Mouse (Mus musculus) mouse trophoblast stem cell (cell line): ENCODE measurements around the gene Rnaseh2a.

ENCODE experiments used
- in situ Hi-C, 2 experiments: fragments of 300-500 bp; cut with MseI, MboI; formaldehyde crosslinking; loops; 2 replicates in 1 of 2; 3 replicates in 1 of 2; pipeline ENCODE4 v1.15.1; 2025

The Rnaseh2a gene

DNA sequence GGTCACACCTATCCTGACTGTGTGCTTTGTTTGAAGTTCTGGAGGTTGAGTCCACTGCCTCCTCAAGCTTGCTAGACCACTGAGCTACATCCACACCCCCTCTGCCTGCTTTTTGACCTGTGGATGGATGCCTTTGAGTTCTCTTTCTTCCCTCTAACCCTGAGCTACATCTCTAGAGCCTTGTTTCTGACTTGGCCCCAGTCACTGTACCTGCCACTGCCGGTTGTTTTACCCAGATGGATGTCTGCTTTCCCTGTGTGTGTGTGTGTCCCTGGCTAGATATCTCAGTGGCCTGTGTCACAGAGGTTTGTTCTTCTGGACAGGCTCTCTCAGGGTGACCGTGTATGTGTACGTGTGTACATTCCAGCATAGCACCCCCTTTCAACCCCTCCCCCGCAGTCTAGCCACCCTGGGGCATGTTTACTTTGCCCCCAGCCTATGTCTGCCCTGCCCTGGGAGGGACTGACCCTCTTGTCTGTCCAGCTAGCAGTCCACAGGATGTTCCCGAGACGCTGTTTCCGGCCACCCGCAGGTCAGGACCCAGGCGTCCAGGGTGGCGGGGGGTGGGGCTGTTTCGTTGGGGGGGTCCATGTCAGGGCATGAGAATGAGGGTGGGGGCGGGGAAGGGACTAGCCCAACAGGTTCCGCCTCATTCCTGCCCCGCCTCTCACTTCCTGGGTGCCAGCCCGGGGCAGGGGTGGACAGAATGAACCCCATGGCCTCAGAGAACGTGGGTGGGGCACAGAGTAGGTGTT, 14.9 kb upstream of the Rnaseh2a start:
- in situ Hi-C loops: no loop called here

DNA sequence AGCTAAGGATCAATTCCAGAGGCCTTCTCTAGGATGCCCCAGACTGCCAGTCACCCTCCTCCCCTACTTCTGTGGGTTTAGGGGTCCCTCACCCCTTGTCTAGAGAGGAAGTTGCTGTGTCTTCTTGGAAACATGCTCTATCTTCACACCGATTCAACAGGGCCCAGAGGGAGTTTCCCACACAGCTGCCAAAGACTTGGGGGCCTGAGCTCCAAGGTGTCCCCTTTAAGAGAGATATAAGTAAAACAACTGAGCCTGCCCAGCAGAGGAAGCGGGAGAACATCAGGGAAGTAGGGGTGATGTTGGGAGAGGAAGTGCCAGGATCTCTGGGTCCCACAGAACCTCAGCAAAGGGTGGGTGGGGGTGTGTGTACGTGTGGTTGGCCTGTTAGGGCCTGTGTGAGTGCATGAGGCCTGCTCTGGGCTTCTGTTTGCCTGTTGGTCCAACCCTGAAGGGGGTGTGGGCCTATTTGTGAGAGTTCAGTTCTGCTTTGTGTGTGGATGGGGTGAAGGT, 13.0 kb upstream of the Rnaseh2a start:
- in situ Hi-C loops: no loop called here

DNA sequence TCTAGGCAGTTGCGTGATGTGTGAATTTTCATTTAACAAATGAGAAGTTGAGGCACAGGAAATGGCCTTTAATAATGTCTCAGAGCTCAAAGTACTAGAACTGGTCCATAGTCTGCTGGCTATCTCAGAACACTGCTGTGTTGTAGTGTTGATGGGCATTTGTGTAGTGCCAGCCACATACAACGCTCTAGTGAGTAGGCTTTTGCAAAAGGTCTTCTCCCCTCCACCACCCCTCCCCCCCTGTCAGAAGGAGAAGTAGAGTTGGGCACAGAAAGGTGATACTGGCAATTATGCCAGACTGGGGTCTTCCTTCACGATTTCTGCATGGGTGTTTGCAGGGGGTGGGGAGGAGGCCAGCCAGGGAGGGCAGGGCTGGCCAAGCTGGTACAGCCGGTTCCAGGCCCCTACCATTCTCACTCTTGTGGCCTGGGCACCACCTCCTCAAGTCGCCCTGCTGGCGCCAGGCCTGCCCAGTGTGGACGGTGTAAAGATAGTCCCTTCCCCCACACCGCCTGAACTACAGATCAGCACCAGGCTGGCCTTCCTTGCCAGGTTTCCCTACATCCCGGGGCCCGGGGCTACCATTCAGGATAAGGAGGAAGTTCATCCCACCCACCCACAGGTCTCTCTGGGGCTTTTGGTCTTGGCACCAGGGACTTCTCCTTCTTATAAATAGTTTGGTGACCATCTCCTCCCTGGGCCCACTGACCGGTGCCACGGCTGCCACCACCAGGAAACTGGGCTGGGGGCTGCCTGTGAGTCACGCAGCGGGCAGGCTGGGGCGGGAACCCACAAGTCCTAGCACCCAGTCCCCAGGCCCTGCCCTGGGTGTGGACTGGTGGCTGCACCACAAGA, 12.3 kb upstream of the Rnaseh2a start:
- in situ Hi-C loops: no loop called here

DNA sequence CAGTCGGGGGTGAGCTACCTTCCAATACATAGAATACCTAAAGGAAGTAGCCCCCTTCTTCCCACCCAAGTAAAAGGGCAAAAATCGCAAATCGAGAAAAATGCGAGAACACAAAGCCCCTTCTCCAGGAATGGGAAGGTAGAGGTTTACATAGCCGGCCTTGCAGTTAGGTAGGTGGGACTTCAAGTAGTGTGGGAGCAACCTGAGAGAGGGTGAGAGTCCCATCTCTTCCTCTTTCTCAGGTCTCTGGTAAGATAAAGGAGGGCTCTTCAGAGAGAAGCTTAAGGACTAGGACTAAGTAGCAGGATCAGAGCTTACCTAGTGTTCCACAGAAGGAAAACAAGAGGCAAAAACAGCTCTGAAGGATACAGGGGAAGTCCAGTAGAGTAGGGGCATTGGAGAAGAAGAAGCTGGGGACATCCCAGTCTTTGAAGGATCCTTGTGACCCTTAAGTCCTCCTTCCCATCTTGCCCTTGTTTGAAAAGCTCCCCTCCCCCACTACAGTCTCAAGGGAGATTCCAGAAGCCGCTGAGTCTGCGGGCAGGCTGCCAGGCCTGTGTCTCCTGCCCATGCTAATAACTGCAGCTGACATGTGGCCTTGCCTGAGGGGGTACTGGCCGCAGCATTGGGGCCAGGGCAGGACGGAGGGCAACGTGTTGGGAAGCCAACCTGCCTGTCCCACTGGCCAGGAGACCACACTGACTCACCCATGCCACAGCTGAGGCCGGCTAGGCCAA, 11.2 kb upstream of the Rnaseh2a start:
- in situ Hi-C loops: no loop called here

DNA sequence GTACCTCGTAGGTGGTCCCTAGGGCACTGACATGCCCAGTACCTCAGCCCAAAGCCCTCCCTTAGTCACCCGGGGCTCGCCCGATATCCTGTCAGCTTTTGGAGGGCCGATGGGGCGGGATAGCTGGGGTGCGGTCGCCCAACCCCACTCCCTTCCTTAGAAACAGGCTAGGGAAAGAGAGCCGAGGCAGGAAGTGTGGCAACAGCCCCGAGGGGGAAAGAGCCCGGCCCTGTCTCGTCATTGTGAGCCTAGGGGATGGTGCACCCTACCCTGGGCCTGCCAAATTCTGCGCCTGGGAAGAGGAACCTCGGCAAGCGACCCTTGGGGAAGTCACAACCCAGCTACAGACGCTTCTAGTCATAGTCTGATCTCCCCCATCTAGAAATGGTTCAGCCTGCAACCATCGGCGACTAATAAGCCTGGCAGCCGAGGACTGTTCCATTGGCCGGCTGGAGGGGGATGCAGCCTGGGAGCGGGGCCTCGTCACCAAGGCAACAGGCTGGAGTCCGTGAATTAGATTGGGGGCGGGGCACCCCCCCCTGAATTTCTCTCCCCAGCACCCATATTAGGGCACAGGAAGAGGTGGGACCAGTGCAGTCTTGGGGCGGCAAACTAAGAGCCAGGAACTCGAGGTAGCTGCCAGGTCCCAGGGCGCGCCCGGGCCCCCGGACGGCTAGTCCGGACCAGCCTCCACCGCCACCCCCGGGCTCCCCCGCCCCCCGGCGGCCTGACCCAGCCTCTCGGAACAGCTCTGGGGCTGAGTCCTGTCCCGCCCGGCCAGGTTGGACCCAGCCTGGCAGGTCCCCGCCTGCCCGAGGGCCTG, 10.2 kb upstream of the Rnaseh2a start:
- in situ Hi-C loops: no loop called here

DNA sequence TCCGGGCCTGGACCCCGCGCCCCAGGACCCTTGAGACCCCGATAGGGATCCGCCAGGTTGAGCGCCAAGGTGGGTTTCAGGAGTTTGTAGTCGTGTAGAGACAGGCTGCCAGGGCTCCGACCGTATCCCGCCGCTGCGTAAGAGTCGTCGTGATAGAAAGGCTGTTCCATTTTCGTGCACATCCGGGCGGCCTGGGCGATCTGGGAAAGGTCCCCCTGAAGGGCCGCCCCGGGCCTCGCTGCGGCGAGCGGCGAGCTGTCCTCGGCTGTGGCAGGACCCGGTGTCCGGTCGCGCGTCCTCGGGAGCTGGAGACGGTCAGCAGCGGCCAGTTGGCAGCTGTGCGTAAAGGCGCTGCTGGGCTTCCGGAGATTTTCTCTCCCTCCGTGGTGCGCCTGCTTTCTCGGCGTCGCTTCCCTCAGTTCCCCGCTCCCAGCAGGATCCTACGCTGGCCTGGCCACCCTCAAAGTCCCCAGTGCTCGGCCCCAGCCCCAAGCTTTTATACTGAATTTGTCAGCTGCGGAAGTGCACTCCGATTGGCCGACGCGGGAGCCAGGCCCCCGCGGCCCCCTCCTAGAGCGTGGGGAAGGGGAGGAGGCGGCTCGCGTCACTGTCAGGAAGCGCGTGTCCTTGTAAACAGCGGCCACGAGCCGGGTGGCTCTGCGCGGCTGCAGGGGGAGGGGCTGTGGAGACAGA, 8.8 kb upstream of the Rnaseh2a start, which contains the start of gene Junb:
Gene Junb, minus strand, starts transcription at position 471 of the 693 bp plus-strand sequence.
- in situ Hi-C loops: no loop called here

DNA sequence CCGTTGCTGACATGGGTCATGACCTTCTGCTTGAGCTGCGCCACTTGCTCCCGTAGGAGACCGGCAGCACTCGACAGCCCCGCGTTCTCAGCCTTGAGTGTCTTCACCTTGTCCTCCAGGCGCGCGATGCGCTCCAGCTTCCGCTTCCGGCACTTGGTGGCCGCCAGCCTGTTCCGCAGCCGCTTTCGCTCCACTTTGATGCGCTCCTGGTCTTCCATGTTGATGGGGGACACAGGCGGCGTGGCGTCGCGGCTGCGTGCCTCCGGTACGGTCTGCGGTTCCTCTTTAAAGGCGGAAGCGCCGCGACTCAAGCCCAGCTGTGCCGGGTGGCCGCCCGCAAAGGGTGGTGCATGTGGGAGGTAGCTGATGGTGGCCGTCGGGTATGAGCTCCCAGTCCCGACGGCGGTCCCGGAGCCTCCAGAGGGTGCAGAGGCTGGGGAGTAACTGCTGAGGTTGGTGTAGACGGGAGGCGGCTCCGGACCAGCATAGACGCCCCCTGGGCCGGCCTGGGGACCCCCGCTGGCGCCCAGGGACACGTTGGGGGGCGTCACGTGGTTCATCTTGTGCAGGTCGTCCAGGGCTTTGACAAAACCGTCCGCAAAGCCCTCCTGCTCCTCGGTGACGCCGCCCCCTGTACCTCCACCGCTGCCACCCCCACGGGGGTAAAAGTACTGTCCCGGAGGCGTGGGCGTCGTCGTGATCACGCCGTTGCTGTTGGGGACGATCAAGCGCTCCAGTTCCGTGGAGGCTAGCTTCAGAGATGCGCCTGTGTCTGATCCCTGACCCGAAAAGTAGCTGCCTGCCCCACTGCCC, 8.1 kb upstream of the Rnaseh2a start:
- in situ Hi-C loops: no loop called here

DNA sequence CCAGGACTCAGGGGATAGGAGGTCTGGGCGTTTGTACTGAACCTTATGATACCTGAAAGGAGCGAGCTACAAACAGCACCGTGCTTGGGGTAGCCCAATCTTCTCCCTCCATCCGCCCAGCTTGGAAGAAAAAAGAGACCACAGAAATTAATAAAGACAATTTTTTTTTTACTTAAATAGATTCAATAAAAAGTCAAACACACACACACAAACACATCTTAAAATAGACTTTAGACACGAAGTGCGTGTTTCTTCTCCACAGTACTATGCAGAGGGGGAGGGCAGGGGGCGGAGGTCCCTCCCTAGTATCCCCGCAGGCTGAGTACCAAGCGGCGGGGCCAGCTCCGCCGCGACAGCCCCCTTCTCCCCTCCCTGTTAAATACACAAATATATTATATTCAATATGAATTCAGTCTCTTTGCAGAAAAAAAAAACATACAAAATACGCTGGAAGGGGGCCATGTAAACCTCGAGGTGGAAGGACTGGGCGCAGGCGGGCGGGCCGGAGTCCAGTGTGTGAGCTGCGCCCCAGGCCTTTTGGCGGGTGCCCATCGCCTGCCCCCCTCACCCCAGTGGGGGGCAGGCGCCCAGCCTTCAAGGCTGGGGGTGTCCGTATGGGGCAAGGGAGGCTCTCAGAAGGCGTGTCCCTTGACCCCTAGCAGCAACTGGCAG, 7.3 kb upstream of the Rnaseh2a start:
- in situ Hi-C loops: no loop called here

DNA sequence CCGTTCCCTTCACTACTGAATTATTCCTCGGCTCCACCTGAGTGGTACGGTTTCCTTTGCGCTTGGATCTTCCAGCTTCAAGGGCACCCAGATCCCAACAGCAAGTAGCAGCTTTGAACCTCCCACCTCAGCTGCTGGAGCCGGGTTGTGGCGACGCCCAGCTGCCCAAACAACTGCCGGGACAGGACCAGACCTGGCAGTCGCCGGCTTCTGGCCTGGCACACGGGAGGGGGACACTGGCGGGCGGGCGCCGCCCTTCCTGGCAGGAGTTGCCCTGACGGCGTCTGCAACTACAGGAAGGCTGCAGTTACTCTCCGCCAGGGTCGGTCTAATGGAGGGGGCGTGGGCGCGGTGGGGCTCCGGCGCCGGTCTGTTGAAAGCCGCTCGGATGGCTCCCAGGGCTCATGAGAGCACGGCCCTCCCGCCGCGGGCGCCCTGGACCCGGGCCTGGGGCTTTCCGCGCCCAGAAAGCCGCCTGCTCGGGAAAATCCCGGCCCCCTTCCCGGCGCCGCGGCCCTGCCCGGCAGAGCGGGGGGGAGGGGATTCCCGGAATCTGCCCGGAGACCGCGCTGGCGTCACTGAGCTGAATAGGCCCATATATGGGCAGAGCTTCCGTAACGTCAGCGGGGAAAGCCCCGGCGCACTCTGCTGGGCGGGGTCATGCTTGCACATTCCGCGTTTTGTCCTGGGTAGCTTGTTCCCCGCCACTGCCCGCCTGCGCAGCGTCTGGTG, 6.6 kb upstream of the Rnaseh2a start:
- in situ Hi-C loops: no loop called here

DNA sequence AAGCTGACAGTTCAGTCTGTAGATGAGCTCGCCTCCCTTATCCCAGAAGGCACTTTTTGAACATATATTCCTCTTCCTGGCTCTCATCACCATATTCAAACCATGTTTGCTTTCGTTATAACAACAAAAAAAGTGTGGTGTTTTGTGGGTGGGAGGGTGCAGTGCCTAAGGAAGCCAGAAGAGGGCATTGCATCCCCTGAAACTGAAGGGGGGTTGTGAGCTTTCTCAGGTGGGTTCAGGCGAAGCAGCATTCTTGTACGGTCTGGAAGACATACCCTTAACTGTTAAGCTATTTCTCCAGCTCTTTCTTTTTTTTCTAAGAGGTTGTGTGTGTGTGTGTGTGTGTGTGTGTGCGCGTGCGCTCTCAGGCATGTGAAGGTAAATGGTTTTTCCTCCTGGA, 5.9 kb upstream of the Rnaseh2a start:
- in situ Hi-C loops: no loop called here

DNA sequence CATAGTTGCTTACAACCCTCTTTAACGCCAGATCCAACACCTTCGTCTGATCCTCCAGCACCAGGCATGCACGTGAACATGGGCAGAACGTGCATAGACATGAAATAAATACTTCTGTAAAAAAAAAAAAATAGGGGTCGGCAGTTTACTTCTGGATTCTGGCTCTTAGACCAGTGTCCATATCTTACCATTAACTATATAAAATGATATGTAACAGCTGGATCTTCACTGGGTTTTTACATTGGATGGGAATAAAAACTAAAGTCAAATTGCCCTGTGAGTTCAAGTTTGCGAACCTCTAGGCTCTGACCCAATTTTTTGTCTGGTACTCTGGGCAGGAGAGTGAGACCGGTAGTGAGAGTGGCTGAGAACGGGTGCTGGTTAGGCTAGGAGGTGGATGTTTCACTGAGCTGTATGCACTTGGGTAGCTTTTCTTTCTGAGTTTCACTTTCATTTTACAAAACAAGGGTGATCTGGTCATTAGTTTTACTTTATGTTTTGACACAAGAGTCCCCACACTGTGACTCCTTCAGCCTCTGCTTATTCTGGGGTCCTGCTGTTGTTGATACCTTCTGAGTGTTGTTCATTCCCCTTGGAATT, 5.1 kb upstream of the Rnaseh2a start:
- in situ Hi-C loops: no loop called here

DNA sequence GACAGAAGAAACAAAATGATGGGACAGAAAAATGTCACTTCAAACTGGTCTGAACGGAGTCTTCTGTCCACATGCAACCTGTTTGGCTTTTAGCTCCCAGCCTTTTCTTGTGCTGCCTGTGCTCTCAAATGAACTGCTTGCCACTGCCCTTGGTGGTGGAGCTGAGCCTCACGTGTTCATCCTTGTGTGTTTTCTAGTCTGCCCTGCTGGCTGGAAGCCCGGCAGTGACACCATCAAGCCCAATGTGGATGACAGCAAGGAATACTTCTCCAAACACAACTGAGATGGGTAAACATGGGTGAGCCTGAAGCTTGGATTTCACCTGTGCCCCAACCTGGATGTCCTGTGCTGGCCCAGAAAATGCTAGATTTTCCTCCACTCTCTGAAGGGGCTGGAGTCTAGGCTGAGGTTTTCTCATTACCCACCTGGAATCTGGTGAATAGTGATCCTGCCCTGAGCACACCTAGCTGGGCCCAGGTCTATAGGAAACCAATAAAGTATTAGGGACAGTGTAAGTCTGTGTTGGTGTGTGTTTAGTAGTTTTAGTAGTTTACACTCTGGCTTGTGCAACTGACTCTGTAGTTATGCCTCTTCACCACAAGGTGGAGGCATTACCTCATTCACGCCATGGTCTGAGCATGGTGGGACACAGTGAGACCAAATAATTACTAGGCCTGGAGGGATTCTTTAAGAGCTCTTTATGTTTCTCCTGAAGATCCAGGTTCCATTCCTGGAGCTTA, 4.4 kb upstream of the Rnaseh2a start:
- in situ Hi-C loops: no loop called here

DNA sequence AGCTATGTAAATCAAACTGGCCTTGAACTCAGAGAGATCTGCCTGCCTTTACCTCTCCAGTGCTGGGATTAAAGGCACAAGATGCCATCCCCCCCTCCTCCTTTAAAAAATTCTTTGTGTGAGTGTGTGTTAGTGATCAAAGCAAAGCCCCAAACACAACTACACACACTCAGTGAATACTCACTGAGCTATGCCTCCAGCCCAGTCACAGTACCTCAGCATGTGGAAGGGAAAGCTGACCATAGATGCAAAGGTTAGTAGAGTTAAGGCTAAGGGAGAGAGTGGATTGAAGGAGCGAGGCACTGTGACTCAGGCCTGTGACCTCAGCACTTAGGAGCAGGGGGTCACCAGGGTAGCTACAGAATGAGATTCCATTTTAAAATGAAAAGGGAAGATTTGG, 3.5 kb upstream of the Rnaseh2a start:
- in situ Hi-C loops: no loop called here

DNA sequence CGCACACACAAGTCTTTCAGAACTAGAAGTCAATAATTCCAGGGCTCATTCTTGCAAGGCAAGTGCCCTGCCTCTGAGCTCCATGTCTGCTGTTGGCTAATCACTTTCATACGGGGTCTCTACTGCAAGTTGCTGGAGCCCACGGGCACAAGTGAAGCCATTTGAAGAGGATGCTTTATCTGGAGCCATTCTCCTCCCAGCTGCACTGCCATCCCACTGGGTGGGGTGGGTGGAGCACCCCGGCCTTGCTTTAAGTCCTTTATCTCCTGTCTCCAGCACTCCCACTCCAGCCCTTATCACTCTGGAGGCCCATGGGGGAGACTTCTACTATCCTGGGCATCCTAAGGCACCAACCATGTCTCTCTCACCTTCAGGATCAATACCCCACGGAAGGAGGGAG, 1.3 kb upstream of the Rnaseh2a start:
- in situ Hi-C loops: no loop called here

DNA sequence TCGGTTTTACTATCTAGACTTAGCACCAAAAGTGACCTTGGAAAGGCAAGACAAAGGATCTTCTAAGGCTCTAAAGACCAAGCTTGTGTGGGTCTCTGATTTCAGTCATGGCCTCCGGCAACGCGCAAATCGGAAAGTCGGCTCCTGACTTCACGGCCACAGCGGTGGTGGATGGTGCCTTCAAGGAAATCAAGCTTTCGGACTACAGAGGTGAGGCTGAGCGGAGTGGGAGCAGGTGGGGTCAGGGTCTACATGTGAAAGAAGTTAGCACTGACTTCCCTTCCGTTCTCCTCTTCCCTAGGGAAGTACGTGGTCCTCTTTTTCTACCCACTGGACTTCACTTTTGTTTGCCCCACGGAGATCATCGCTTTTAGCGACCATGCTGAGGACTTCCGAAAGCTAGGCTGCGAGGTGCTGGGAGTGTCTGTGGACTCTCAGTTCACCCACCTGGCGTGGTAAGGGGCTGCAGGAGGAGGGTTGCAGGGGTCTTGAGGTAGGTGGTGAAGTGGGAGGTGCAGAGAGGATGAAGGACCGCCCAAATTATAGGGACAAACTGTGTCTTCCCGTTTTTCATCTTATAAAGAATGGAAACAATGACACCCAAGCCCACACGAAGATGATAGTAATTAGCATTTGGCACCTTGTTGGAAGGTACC, 696 bp upstream of the Rnaseh2a start:
- in situ Hi-C loops: no loop called here

DNA sequence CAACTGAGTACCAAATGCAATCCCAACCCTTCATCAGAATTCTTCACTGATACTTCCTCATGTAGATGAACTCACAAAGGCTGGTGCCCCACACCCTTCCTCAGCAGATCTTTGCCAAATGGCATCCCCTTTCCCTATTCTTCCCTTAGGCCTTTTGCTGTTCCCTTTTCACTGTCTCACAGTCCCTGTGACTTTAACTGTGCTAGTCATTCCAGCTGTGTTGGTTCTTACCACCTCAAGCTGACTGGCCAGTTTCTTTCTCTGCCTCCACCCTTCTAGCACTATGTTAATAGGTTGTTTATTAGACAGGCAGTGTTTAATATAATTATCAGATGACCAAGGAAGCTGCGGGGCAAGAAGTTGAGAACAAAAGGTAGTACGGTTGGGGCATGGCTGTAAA, 917 bp downstream of the Rnaseh2a start:
- in situ Hi-C loops: no loop called here
